Mouse (Mus musculus): Measurements from ENCODE around the gene Hlcs.

DNA sequence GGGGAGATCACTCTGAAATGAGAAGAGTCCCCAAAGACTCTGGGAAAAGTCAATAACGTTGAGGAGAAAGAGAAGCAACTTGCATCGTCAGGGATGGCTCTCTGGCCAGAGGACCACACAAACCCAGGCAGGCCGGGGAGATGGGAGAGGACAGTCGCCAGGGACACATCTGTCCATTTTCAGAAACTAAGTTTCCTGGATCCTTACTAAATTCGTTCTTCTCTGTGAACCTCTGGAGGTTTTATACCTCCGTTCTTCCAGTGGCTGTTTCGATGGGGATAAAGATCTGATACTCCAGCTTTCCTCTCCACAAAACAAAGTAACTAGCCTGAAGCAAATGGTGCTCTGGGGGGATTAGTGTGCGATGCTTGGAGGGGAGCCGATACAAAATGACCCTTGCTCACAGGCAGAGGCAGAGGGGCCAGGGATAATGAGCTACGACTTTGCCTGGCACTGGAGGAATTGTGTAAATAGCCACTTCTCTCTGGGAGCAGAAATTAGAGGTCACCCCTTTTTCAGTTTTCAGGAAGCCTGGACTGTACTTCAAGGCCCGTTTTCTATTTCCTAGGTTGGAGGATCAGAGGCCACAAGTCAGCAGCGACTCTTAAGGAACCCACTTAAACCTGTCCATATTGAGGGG is 220.7 kb downstream of the Hlcs start:
- TF ChIP-seq CTCF (IDR thresholded peaks at IDR 0.05; ENCODE audit: borderline replicate concordance, insufficient read depth, low read depth, low read length) = no peak
- no peak for TF ChIP-seq POLR2A (IDR thresholded peaks at IDR 0.05; ENCODE audit: borderline replicate concordance, insufficient read depth, low read length)

Measured in cerebellum, adult 2 months (tissue).